Mouse (Mus musculus) small intestine, adult 2 months (tissue): ENCODE measurements around the gene Epb41l2. TPM values are rescaled to one million over a fixed set of nuclear protein-coding genes. Genes with fewer than 3 reads are reported as not detected.

Source experiments
- H3K27ac ChIP-seq: fragments of 200-500 bp; 2 replicates; pipeline ENCODE4 v1.5.1; 2012; ENCODE audit warnings: low read depth, low read length, control low read depth, inconsistent platforms; ENCODE audit not compliant: insufficient read depth
- H3K27me3 ChIP-seq: fragments of 200-500 bp; 2 replicates; pipeline ENCODE4 v1.6.1; 2012; ENCODE audit warnings: mild to moderate bottlenecking, moderate library complexity, low read length, inconsistent platforms; ENCODE audit not compliant: control insufficient read depth, insufficient read depth
- H3K36me3 ChIP-seq: fragments of 200-500 bp; 2 replicates; pipeline ENCODE4 v1.6.1; 2012; ENCODE audit warnings: mild to moderate bottlenecking, low read length, control low read depth, inconsistent platforms; ENCODE audit not compliant: control insufficient read depth, insufficient read depth
- H3K4me1 ChIP-seq: fragments of 200-500 bp; 2 replicates; pipeline ENCODE4 v1.6.1; 2012; ENCODE audit warnings: low read length, inconsistent platforms, mixed read lengths; ENCODE audit not compliant: control insufficient read depth, insufficient read depth, insufficient read length
- H3K4me3 ChIP-seq: fragments of 200-500 bp; 2 replicates; pipeline ENCODE4 v1.5.1; 2012; ENCODE audit warnings: low read depth, mild to moderate bottlenecking, control low read depth, inconsistent platforms, low read length, moderate library complexity
- CTCF ChIP-seq: fragments of 200-500 bp; IDR thresholded peaks from 2 replicates; pipeline ENCODE4 v1.5.1; 2012; ENCODE audit warnings: low read depth, mild to moderate bottlenecking, control low read depth, inconsistent platforms, low read length, moderate library complexity, mixed read lengths; ENCODE audit not compliant: insufficient replicate concordance, insufficient read length; ENCODE audit errors: extremely low read depth
- POLR2A ChIP-seq: fragments of 200-500 bp; IDR thresholded peaks from 2 replicates; pipeline ENCODE4 v1.6.1; 2012; ENCODE audit warnings: low read depth, mild to moderate bottlenecking, control low read depth, inconsistent platforms, low read length, moderate library complexity
- WGBS: fragments of 180-500 bp; shearing (Covaris S2); methylation state at CpG from one replicate; pipeline ENCODE4 v1.1.7; 2018; 5-methylcytosine and 5-hydroxymethylcytosine counted together
- polyA plus RNA-seq: library from polyadenylated mRNA; depleted of rRNA; stranded (reverse); fragments of >200 nt; gene quantifications from 2 replicates; pipeline ENCODE4 v1.2.3, GENCODE M21; 2012

Epb41l2 gene
- polyA plus RNA-seq, 1 experiment: 18.2 TPM

GRCm38 (mm10) chr10:25400076-25400475, 40.5 kb downstream of the Epb41l2 start:
- 75% methylated on average over 8 of the region's 8 CpGs for WGBS
- TF ChIP-seq CTCF (no peak), POLR2A (no peak)
- Histone ChIP-seq H3K27ac (no peak overlapping the region), H3K4me1 (peaks cover 6% of the 10 kb centered on the region; the same call in 1 of the 2 replicates), H3K4me3 (no peak overlapping the region), H3K27me3 (no peaks in the 10 kb centered on the region), H3K36me3 (no peaks in the 10 kb centered on the region)

- TF ChIP-seq POLR2A (no peak), CTCF (no peak)
- WGBS: 93% methylated on average over 9 of the region's 9 CpGs
- Histone ChIP-seq H3K4me3 (no peak overlapping the region), H3K27ac (no peak overlapping the region), H3K36me3 (no peaks in the 10 kb centered on the region), H3K27me3 (no peaks in the 10 kb centered on the region), H3K4me1 (peaks cover 6% of the 10 kb centered on the region; the same call in 1 of the 2 replicates)
Observed at GRCm38 (mm10) chr10:25400646-25401045, 41.0 kb downstream of the Epb41l2 start.

GRCm38 (mm10) chr10:25401356-25401755, 41.8 kb downstream of the Epb41l2 start:
- no peak overlapping the region for H3K4me3 ChIP-seq
- no peaks in the 10 kb centered on the region for H3K36me3 ChIP-seq
- no peaks in the 10 kb centered on the region for H3K27me3 ChIP-seq
- peaks cover 6% of the 10 kb centered on the region; the same call in 1 of the 2 replicates for H3K4me1 ChIP-seq
- 90% methylated on average over 2 of the region's 2 CpGs for WGBS
- TF ChIP-seq POLR2A (no peak), CTCF (no peak)
- no peak overlapping the region for H3K27ac ChIP-seq

- no peaks in the 10 kb centered on the region for H3K36me3 ChIP-seq
- H3K27ac ChIP-seq: no peak overlapping the region
- H3K4me3 ChIP-seq: no peak overlapping the region
- peaks cover 6% of the 10 kb centered on the region; the same call in 1 of the 2 replicates for H3K4me1 ChIP-seq
- H3K27me3 ChIP-seq: no peaks in the 10 kb centered on the region
- 37% methylated on average over 1 of the region's 1 CpGs for WGBS
- no peak for TF ChIP-seq CTCF
- TF ChIP-seq POLR2A: no peak
Observed at GRCm38 (mm10) chr10:25402886-25403285, 43.3 kb downstream of the Epb41l2 start.

GRCm38 (mm10) chr10:25403813-25404701, 44.5 kb downstream of the Epb41l2 start:
- H3K4me1 ChIP-seq: no peaks in the 10 kb centered on the region
- 78% methylated on average over 15 of the region's 15 CpGs for WGBS
- TF ChIP-seq POLR2A (no peak), CTCF (no peak)
- H3K36me3 ChIP-seq: no peaks in the 10 kb centered on the region
- no peak overlapping the region for H3K27ac ChIP-seq
- H3K4me3 ChIP-seq: no peak overlapping the region
- H3K27me3 ChIP-seq: no peaks in the 10 kb centered on the region

GRCm38 (mm10) chr10:25404702-25405098, 45.1 kb downstream of the Epb41l2 start:
- TF ChIP-seq POLR2A (no peak), CTCF (no peak)
- H3K4me3 ChIP-seq: no peak overlapping the region
- no peaks in the 10 kb centered on the region for H3K27me3 ChIP-seq
- no peak overlapping the region for H3K27ac ChIP-seq
- H3K36me3 ChIP-seq: no peaks in the 10 kb centered on the region
- no peaks in the 10 kb centered on the region for H3K4me1 ChIP-seq
- WGBS: 79% methylated on average over 6 of the region's 6 CpGs

GRCm38 (mm10) chr10:25405551-25405950, 46.0 kb downstream of the Epb41l2 start:
- 88% methylated on average over 8 of the region's 8 CpGs for WGBS
- Histone ChIP-seq H3K36me3 (no peaks in the 10 kb centered on the region), H3K4me3 (no peak overlapping the region), H3K27me3 (no peaks in the 10 kb centered on the region), H3K4me1 (no peaks in the 10 kb centered on the region), H3K27ac (no peak overlapping the region)
- TF ChIP-seq CTCF (no peak), POLR2A (no peak)

- WGBS: 79% methylated on average over 5 of the region's 5 CpGs
- Histone ChIP-seq H3K36me3 (no peaks in the 10 kb centered on the region), H3K4me1 (no peaks in the 10 kb centered on the region), H3K27ac (no peak overlapping the region), H3K27me3 (no peaks in the 10 kb centered on the region), H3K4me3 (no peak overlapping the region)
- TF ChIP-seq CTCF (no peak), POLR2A (no peak)
Observed at GRCm38 (mm10) chr10:25406695-25407094, 47.1 kb downstream of the Epb41l2 start.
